Mouse (Mus musculus) layer of hippocampus, postnatal 14 days (tissue): ENCODE results near the gene Olfr1028. TPM values are rescaled to one million over a fixed set of nuclear protein-coding genes. Genes with fewer than 3 reads are reported as not detected.

Experiments used
- DNase-seq, 2 experiments: peaks; one replicate each; pipeline ENCODE4 v3.0.0; 2021 to 2022; ENCODE audit warnings: low spot score in 2 of 2, mixed read lengths in 1 of 2
- long read RNA-seq, 2 experiments: library from polyadenylated mRNA; stranded (forward); transcript quantifications; one replicate each; pipeline ENCODE4 v2.0.0; 2021
- total RNA-seq, 2 experiments: library from RNA; stranded (reverse); gene quantifications; 2 replicates each; pipeline ENCODE4 v1.2.3; 2021

Gene Olfr1028
- total RNA-seq = not detected
- long read RNA-seq, experiment 1 = 0 reads
- long read RNA-seq, experiment 2 = 0 reads

DNA sequence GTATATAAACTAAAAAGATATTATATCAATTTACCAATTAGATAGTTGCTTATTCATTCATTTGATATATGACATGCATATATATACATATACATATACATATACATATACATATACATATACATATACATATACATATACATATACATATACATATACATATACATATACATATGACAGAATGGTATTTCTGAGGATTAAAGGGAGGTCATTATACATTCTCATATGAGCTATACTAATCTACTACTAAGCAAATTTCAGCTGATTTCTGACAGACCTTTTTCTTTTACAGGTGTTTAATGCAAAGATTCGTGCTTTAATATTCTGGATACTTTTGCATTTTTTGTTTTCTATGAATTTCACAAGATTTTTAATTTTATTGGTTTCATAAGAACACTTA, at the start of gene Olfr1028:
Olfr1028 (plus strand) TSS at position 301 of the 400 bp plus-strand sequence.
- DNase-seq = no peak

DNA sequence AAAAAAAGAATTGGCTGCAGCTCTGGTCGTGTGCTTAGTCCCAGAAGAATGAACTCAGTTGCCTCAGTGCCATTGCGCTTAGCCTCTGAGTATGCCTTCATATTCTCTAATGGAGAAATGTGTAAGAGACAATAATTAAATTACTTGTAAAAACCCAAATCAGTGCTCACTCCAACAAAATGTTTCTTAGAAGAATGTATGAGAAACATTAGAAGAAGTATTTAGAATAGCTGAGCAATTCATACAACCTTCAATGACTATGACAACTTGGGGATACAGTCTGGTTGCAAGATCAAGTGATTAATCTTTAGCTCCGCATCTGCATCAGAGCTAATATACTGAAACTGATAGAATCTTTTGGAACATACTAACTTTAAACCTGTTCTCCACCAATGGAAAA, 45.3 kb upstream of the Olfr1028 start, which contains the start of gene Olfr1024:
Olfr1024 (minus strand) TSS at position 101 of the 400 bp plus-strand sequence.
- DNase-seq = no peak

GRCm38 (mm10) chr2:85913197-85913596, 37.0 kb upstream of the Olfr1028 start:
- DNase-seq = no peak

DNA sequence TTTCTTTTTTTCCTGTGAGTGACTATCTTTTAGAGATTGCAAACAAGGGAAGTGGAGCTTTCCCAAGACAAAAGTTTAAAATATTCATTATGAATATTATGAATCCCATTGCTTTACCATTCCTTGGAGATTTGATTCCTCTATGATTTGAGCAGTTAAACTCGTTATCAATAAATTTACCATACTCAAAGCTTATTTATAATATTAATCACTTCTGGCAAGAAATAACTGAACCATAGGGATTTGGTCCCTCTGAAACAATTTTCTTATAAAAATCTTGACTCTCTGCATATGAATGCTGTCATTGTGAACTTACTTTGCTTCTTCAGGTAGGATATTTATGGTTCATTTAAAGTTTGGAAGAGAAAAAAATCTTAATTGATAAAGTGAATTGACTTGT, 35.3 kb upstream of the Olfr1028 start, which contains the start of gene Olfr1025-ps1:
Olfr1025-ps1 (plus strand) TSS at position 301 of the 400 bp plus-strand sequence.
- no peak for DNase-seq

DNA sequence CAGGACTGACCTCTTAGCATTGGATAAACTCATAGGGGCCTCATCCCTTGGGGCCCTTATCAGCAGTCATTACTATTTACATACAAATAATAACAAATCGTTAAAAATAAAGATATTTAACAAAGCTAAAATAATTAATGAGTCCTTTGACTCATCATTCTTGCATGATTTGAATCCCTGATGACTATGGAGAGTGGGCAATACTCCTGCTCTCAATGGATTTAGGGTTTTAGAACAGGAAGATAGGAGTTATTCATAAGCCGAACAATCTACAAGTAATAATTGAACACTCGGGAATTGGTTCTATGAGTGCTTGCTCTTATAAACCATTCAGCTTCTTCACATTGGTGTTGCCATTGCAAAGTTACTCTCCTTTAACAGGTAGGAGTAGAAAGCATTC, 29.0 kb upstream of the Olfr1028 start, which contains the start of gene Olfr1026:
Olfr1026 (plus strand) TSS at position 301 of the 400 bp plus-strand sequence.
- DNase-seq = no peak

GRCm38 (mm10) chr2:85973595-85973994, 23.4 kb downstream of the Olfr1028 start, which contains the start of gene Olfr1029:
TSS of gene Olfr1029 (plus strand) at chr2:85973895.
- no peak for DNase-seq

GRCm38 (mm10) chr2:85978976-85979375, 28.7 kb downstream of the Olfr1028 start, which contains the start of gene Olfr1030:
TSS of gene Olfr1030 (plus strand) at chr2:85979276.
- DNase-seq = no peak

DNA sequence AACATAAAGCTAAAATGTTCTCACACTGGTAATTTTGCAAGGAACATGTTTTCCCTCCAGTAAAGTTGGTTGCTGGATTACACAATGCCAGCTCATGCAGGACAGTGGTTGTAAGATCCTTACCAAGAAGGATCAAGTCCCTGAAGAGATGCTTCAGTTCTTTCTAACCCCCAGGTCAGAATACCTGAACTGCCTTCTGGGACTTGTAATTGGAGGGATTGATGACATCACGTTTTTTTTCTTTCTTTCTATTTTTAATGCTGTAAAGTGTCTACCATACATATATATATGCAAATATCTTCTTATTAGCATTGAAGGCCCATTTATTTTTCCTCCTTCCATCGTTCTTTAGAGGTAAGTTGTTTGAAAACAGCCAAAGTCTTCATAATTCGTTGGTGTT, 39.8 kb downstream of the Olfr1028 start, which contains the start of gene Olfr1031:
Olfr1031 (plus strand) TSS at position 301 of the 400 bp plus-strand sequence.
- no peak for DNase-seq

Other genes with a start within 250 kb of the Olfr1028 start
- not detected for gene Olfr1009, start 235.0 kb upstream of the Olfr1028 start, total RNA-seq
- not detected for gene Olfr1012, start 187.7 kb upstream of the Olfr1028 start, total RNA-seq
- gene Olfr1013, start 183.3 kb upstream of the Olfr1028 start, total RNA-seq = not detected
- not detected for gene Olfr1014, start 177.7 kb upstream of the Olfr1028 start, total RNA-seq
- not detected for gene Olfr1015, start 168.4 kb upstream of the Olfr1028 start, total RNA-seq
- not detected for gene Olfr1016, start 147.9 kb upstream of the Olfr1028 start, total RNA-seq
- gene Olfr1018, start 132.0 kb upstream of the Olfr1028 start, total RNA-seq = not detected
- gene Olfr1019, start 105.0 kb upstream of the Olfr1028 start, total RNA-seq = not detected
- gene Olfr1020, start 103.4 kb upstream of the Olfr1028 start, total RNA-seq = not detected
- not detected for gene Olfr1022, start 81.8 kb upstream of the Olfr1028 start, total RNA-seq
- gene Olfr1023, start 64.8 kb upstream of the Olfr1028 start, total RNA-seq = not detected
- not detected for gene Olfr1024, start 45.4 kb upstream of the Olfr1028 start, total RNA-seq
- gene Olfr1025-ps1, start 35.2 kb upstream of the Olfr1028 start, total RNA-seq = not detected
- gene Olfr1026, start 28.9 kb upstream of the Olfr1028 start, total RNA-seq = not detected
- not detected for gene Olfr1029, start 23.5 kb downstream of the Olfr1028 start, total RNA-seq
- not detected for gene Olfr1030, start 28.8 kb downstream of the Olfr1028 start, total RNA-seq
- not detected for gene Olfr1031, start 39.9 kb downstream of the Olfr1028 start, total RNA-seq
- gene Olfr1032, start 55.1 kb downstream of the Olfr1028 start, total RNA-seq = not detected
- gene Olfr1033, start 70.2 kb downstream of the Olfr1028 start, total RNA-seq = not detected
- not detected for gene Olfr1034, start 95.4 kb downstream of the Olfr1028 start, total RNA-seq
- gene Olfr1036, start 123.6 kb downstream of the Olfr1028 start, total RNA-seq = not detected
- not detected for gene Olfr1037, start 136.9 kb downstream of the Olfr1028 start, total RNA-seq
- gene Olfr1039, start 185.5 kb downstream of the Olfr1028 start, total RNA-seq = not detected
- gene Olfr1040, start 196.3 kb downstream of the Olfr1028 start, total RNA-seq = not detected
- gene Olfr1042, start 211.4 kb downstream of the Olfr1028 start, total RNA-seq = not detected
- not detected for gene Olfr1043, start 217.1 kb downstream of the Olfr1028 start, total RNA-seq
- not detected for gene Olfr1044, start 227.4 kb downstream of the Olfr1028 start, total RNA-seq
- gene Olfr52, start 235.2 kb downstream of the Olfr1028 start, total RNA-seq = not detected